Mouse (Mus musculus) C3H10T1/2 (cell line): ENCODE measurements around the gene Slc6a11. TPM values are rescaled to one million over a fixed set of nuclear protein-coding genes. Genes with fewer than 3 reads are reported as not detected.

Source experiments
- polyA plus RNA-seq, 2 experiments: library from polyadenylated mRNA; unstranded; fragments of >200 nt; fragmentation: generic; extraction: Trizol; gene quantifications; one replicate each; pipeline ENCODE4 v1.2.1; 2012; ENCODE audit warnings: missing spikeins in 2 of 2

Gene Slc6a11
- polyA plus RNA-seq, result not detected

DNA sequence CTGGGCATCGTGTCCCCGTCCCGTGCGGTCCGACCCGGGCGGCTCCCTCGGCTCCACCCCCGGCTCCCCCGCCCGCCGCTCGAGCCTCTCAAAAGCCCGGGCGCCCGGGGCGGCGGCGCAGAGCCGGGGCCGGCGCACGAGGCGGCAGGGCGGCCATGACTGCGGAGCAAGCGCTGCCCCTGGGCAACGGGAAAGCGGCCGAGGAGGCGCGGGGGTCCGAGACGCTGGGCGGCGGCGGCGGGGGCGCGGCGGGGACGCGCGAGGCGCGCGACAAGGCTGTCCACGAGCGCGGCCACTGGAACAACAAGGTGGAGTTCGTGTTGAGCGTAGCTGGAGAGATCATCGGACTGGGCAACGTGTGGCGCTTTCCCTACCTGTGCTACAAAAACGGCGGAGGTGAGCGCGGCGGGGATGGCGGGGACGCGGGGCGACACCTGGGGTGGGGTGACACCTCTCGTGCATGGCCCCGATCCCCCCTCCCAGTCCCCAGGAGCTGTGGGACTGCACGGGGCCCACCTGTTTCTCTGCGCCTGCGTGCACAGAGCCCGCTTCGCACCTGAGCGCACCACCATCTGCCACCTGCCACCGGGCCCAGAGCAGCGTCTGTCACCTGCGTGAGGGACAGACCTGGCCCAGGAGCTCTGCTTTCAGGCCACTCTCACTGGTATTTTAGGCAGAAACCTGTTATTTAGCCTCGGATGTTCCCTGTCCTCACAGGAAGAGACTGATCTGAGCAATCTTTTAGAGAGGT, at the start of gene Slc6a11:
Gene Slc6a11, plus strand, starts transcription at position 120 of the 751 bp plus-strand sequence.

GRCm38 (mm10) chr6:114282469-114283277, 151.6 kb downstream of the Slc6a11 start, which contains the start of gene Slc6a1:
Gene Slc6a1 (plus strand): TSS chr6:114282635.

Other genes with a start within 250 kb of the Slc6a11 start
- gene Atp2b2, start 88.6 kb upstream of the Slc6a11 start, polyA plus RNA-seq, result not detected
- gene Slc6a1, start 151.4 kb downstream of the Slc6a11 start, polyA plus RNA-seq, result not detected